Mouse (Mus musculus) MEL (cell line): ENCODE data around the gene Zfp598. TPM values are rescaled to one million over a fixed set of nuclear protein-coding genes. Genes with fewer than 3 reads are reported as not detected.
A peak's percentile ranks its signal among the peaks of the same experiment; 100 is the strongest.

Source experiments
- DNase-seq: peaks from one replicate; pipeline ENCODE4 v3.0.0; 2011; ENCODE audit warnings: low read depth, low spot score
- H3K27ac ChIP-seq: 2 replicates; pipeline ENCODE4 v1.5.1; 2012; ENCODE audit warnings: low read depth, mild to moderate bottlenecking, control low read depth, low read length, moderate library complexity; ENCODE audit not compliant: control insufficient read depth
- H3K27me3 ChIP-seq, 2 experiments: fragments of 150-350 bp in 1 of 2; sonication (generic) in 1 of 2; 2 replicates each; pipeline ENCODE4 v1.6.1; 2012; ENCODE audit warnings: low read length in 2 of 2, mild to moderate bottlenecking in 2 of 2, improper control_type of control experiment in 1 of 2, moderate library complexity in 1 of 2; ENCODE audit not compliant: insufficient read depth in 2 of 2, control insufficient read depth in 1 of 2
- H3K36me3 ChIP-seq, 2 experiments: 2 replicates each; pipeline ENCODE4 v1.6.1; 2012 to 2014; ENCODE audit warnings: low read length in 2 of 2, improper control_type of control experiment in 1 of 2, inconsistent platforms in 1 of 2, mild to moderate bottlenecking in 1 of 2; ENCODE audit not compliant: insufficient read depth in 2 of 2, control insufficient read depth in 1 of 2
- H3K4me1 ChIP-seq, 2 experiments: fragments of 150-350 bp in 1 of 2; sonication (generic) in 1 of 2; 2 replicates each; pipeline ENCODE4 v1.6.1; 2012; ENCODE audit warnings: low read length in 2 of 2, improper control_type of control experiment in 1 of 2, mild to moderate bottlenecking in 1 of 2; ENCODE audit not compliant: insufficient read depth in 2 of 2, control insufficient read depth in 1 of 2
- H3K4me3 ChIP-seq, 2 experiments: fragments of 150-350 bp in 1 of 2; sonication (generic) in 1 of 2; 2 replicates each; pipeline ENCODE4 v1.5.1; 2012; ENCODE audit warnings: low read depth in 2 of 2, low read length in 2 of 2, mild to moderate bottlenecking in 2 of 2, moderate library complexity in 2 of 2, control low read depth in 1 of 2, improper control_type of control experiment in 1 of 2; ENCODE audit not compliant: control insufficient read depth in 1 of 2, insufficient read depth in 1 of 2
- H3K79me2 ChIP-seq: 2 replicates; pipeline ENCODE4 v1.6.1; 2012; ENCODE audit warnings: mild to moderate bottlenecking, low read length, moderate library complexity; ENCODE audit not compliant: control insufficient read depth, poor library complexity, insufficient read depth
- H3K9ac ChIP-seq: 2 replicates; pipeline ENCODE4 v1.6.1; 2012; ENCODE audit warnings: low read depth, mild to moderate bottlenecking, control low read depth, low read length, moderate library complexity; ENCODE audit not compliant: control insufficient read depth, poor library complexity, severe bottlenecking
- H3K9me3 ChIP-seq: fragments of 150-350 bp; sonication (generic); replicated peaks from 2 replicates; pipeline ENCODE4 v1.6.1; 2012; ENCODE audit warnings: mild to moderate bottlenecking, low read length, improper control_type of control experiment, moderate library complexity; ENCODE audit not compliant: insufficient read depth
- BHLHE40 ChIP-seq: IDR thresholded peaks from 2 replicates; pipeline ENCODE4 v1.6.1; 2012; ENCODE audit warnings: low read depth, mild to moderate bottlenecking, inconsistent platforms, low read length, improper control_type of control experiment, borderline replicate concordance
- CHD1 ChIP-seq: IDR thresholded peaks from 2 replicates; pipeline ENCODE4 v1.6.1; 2012; ENCODE audit warnings: low read depth, mild to moderate bottlenecking, inconsistent platforms, low read length, improper control_type of control experiment
- CHD2 ChIP-seq: IDR thresholded peaks from 2 replicates; pipeline ENCODE4 v1.6.1; 2011; ENCODE audit warnings: low read length, improper control_type of control experiment
- CTCF ChIP-seq, 3 experiments: IDR thresholded peaks in 2 of 3; conservative IDR thresholded peaks in 1 of 3; 2 replicates each; pipeline ENCODE4 v1.5.1; 2011 to 2012; ENCODE audit warnings: low read length in 3 of 3, low read depth in 2 of 3, mild to moderate bottlenecking in 2 of 3, improper control_type of control experiment in 1 of 3, inconsistent platforms in 1 of 3, mixed read lengths in 1 of 3, moderate library complexity in 1 of 3; ENCODE audit not compliant: control insufficient read depth in 1 of 3, insufficient read depth in 1 of 3, poor library complexity in 1 of 3, severe bottlenecking in 1 of 3
- E2F4 ChIP-seq: IDR thresholded peaks from 2 replicates; pipeline ENCODE4 v1.6.1; 2011; ENCODE audit warnings: low read depth, low read length, improper control_type of control experiment, borderline replicate concordance
- ELF1 ChIP-seq: IDR thresholded peaks from 2 replicates; pipeline ENCODE4 v1.6.1; 2014; ENCODE audit warnings: low read depth, mild to moderate bottlenecking, inconsistent platforms, low read length, improper control_type of control experiment, moderate library complexity
- EP300 ChIP-seq, 2 experiments: IDR thresholded peaks; 2 replicates each; pipeline ENCODE4 v1.6.1; 2011; ENCODE audit warnings: improper control_type of control experiment in 2 of 2, low read length in 2 of 2, low read depth in 1 of 2, mild to moderate bottlenecking in 1 of 2
- ETS1 ChIP-seq: IDR thresholded peaks from 2 replicates; pipeline ENCODE4 v1.6.1; 2012; ENCODE audit warnings: low read depth, mild to moderate bottlenecking, inconsistent platforms, low read length, improper control_type of control experiment, moderate library complexity
- GABPA ChIP-seq: IDR thresholded peaks from 2 replicates; pipeline ENCODE4 v1.6.1; 2012; ENCODE audit warnings: low read depth, mild to moderate bottlenecking, inconsistent platforms, low read length, improper control_type of control experiment, moderate library complexity
- GATA1 ChIP-seq: IDR thresholded peaks from 2 replicates; pipeline ENCODE4 v1.6.1; 2011; ENCODE audit warnings: low read depth, low read length, improper control_type of control experiment
- HCFC1 ChIP-seq: IDR thresholded peaks from 2 replicates; pipeline ENCODE4 v1.6.1; 2012; ENCODE audit warnings: low read depth, mild to moderate bottlenecking, inconsistent platforms, low read length, improper control_type of control experiment, moderate library complexity
- JUND ChIP-seq: IDR thresholded peaks from 2 replicates; pipeline ENCODE4 v1.6.1; 2011; ENCODE audit warnings: low read depth, mild to moderate bottlenecking, improper control_type of control experiment, low read length
- MAFK ChIP-seq: IDR thresholded peaks from 2 replicates; pipeline ENCODE4 v1.6.1; 2011; ENCODE audit warnings: low read depth, mild to moderate bottlenecking, low read length, improper control_type of control experiment, borderline replicate concordance
- MAX ChIP-seq: IDR thresholded peaks from 2 replicates; pipeline ENCODE4 v1.6.1; 2011; ENCODE audit warnings: low read length, improper control_type of control experiment
- MAZ ChIP-seq: IDR thresholded peaks from 2 replicates; pipeline ENCODE4 v1.6.1; 2012; ENCODE audit warnings: low read depth, mild to moderate bottlenecking, inconsistent platforms, low read length, improper control_type of control experiment
- MXI1 ChIP-seq: IDR thresholded peaks from 2 replicates; pipeline ENCODE4 v1.6.1; 2011; ENCODE audit warnings: mild to moderate bottlenecking, low read depth, low read length, improper control_type of control experiment
- MYB ChIP-seq: IDR thresholded peaks from 2 replicates; pipeline ENCODE4 v1.6.1; 2011; ENCODE audit warnings: mild to moderate bottlenecking, low read depth, low read length, improper control_type of control experiment
- MYC ChIP-seq: IDR thresholded peaks from 2 replicates; pipeline ENCODE4 v1.6.1; 2011; ENCODE audit warnings: low read depth, mild to moderate bottlenecking, low read length, improper control_type of control experiment, moderate library complexity
- NELFE ChIP-seq: IDR thresholded peaks from 2 replicates; pipeline ENCODE4 v1.6.1; 2011; ENCODE audit warnings: low read depth, low read length, improper control_type of control experiment
- NRF1 ChIP-seq: IDR thresholded peaks from 2 replicates; pipeline ENCODE4 v1.6.1; 2014; ENCODE audit warnings: low read depth, mild to moderate bottlenecking, inconsistent platforms, low read length, improper control_type of control experiment, moderate library complexity; ENCODE audit not compliant: poor library complexity, insufficient read depth, severe bottlenecking
- POLR2A ChIP-seq, 2 experiments: IDR thresholded peaks; 2 replicates each; pipeline ENCODE4 v1.6.1; 2011 to 2012; ENCODE audit warnings: low read length in 2 of 2, mild to moderate bottlenecking in 2 of 2, control low read depth in 1 of 2, improper control_type of control experiment in 1 of 2, low read depth in 1 of 2, moderate library complexity in 1 of 2; ENCODE audit not compliant: control insufficient read depth in 1 of 2, insufficient read depth in 1 of 2, poor library complexity in 1 of 2
- POLR2AphosphoS2 ChIP-seq: IDR thresholded peaks from 2 replicates; pipeline ENCODE4 v1.6.1; 2011; ENCODE audit warnings: low read length, improper control_type of control experiment
- POLR2AphosphoS5 ChIP-seq: IDR thresholded peaks from 2 replicates; pipeline ENCODE4 v1.6.1; 2012; ENCODE audit warnings: low read depth, borderline replicate concordance, mild to moderate bottlenecking, inconsistent platforms, low read length, moderate library complexity, mixed read lengths
- RAD21 ChIP-seq: IDR thresholded peaks from 2 replicates; pipeline ENCODE4 v1.6.1; 2011; ENCODE audit warnings: mild to moderate bottlenecking, low read depth, low read length, improper control_type of control experiment
- RCOR1 ChIP-seq: IDR thresholded peaks from 2 replicates; pipeline ENCODE4 v1.6.1; 2012; ENCODE audit warnings: low read depth, mild to moderate bottlenecking, inconsistent platforms, low read length, improper control_type of control experiment
- SIN3A ChIP-seq: IDR thresholded peaks from 2 replicates; pipeline ENCODE4 v1.6.1; 2012; ENCODE audit warnings: low read length, improper control_type of control experiment, inconsistent platforms
- SMC3 ChIP-seq: IDR thresholded peaks from 2 replicates; pipeline ENCODE4 v1.6.1; 2011; ENCODE audit warnings: low read depth, low read length, improper control_type of control experiment
- TAL1 ChIP-seq: IDR thresholded peaks from 2 replicates; pipeline ENCODE4 v1.6.1; 2012; ENCODE audit warnings: mild to moderate bottlenecking, inconsistent platforms, low read length, moderate library complexity, mixed read lengths
- TBP ChIP-seq: IDR thresholded peaks from 2 replicates; pipeline ENCODE4 v1.8.0; 2011; ENCODE audit warnings: low read depth, low read length, improper control_type of control experiment
- TCF12 ChIP-seq: IDR thresholded peaks from 2 replicates; pipeline ENCODE4 v1.6.1; 2014; ENCODE audit warnings: low read depth, mild to moderate bottlenecking, inconsistent platforms, low read length, improper control_type of control experiment, moderate library complexity
- USF1 ChIP-seq: IDR thresholded peaks from 2 replicates; pipeline ENCODE4 v1.6.1; 2014; ENCODE audit warnings: low read depth, mild to moderate bottlenecking, inconsistent platforms, low read length, improper control_type of control experiment, moderate library complexity
- USF2 ChIP-seq, 2 experiments: IDR thresholded peaks; 2 replicates each; pipeline ENCODE4 v1.6.1; 2011 to 2012; ENCODE audit warnings: improper control_type of control experiment in 2 of 2, low read length in 2 of 2, borderline replicate concordance in 1 of 2, inconsistent platforms in 1 of 2, low read depth in 1 of 2, mild to moderate bottlenecking in 1 of 2; ENCODE audit not compliant: insufficient read depth in 1 of 2
- ZC3H11A ChIP-seq: IDR thresholded peaks from 2 replicates; pipeline ENCODE4 v1.6.1; 2012; ENCODE audit warnings: low read depth, mild to moderate bottlenecking, inconsistent platforms, low read length, improper control_type of control experiment
- ZKSCAN1 ChIP-seq: IDR thresholded peaks from 2 replicates; pipeline ENCODE4 v1.6.1; 2012; ENCODE audit warnings: low read depth, mild to moderate bottlenecking, inconsistent platforms, low read length, improper control_type of control experiment, moderate library complexity
- ZMIZ1 ChIP-seq: IDR thresholded peaks from 2 replicates; pipeline ENCODE4 v1.6.1; 2012; ENCODE audit warnings: low read depth, mild to moderate bottlenecking, inconsistent platforms, low read length, improper control_type of control experiment, moderate library complexity
- ZNF384 ChIP-seq: IDR thresholded peaks from 2 replicates; pipeline ENCODE4 v1.6.1; 2012; ENCODE audit warnings: low read depth, mild to moderate bottlenecking, inconsistent platforms, low read length, improper control_type of control experiment
- polyA plus RNA-seq, 2 experiments: library from polyadenylated mRNA; stranded (reverse) in 1 of 2; unstranded in 1 of 2; fragments of >175 nt in 1 of 2; fragments of >200 nt in 1 of 2; gene quantifications; 2 replicates each; pipeline versions ENCODE4 v1.2.1 to v1.2.4; 2012; ENCODE audit warnings: low replicate concordance in 2 of 2, low read depth in 1 of 2; ENCODE audit not compliant: insufficient read length in 2 of 2, insufficient read depth in 1 of 2, missing spikeins in 1 of 2
- total RNA-seq: library from RNA; depleted of rRNA; stranded (reverse); fragments of 300-350 nt; gene quantifications from 2 replicates; pipeline ENCODE4 v1.2.3, GENCODE M21; 2012

The Zfp598 gene
- total and polyA plus RNA-seq, 3 experiments = 22.2 to 80.4 (median 59.0) TPM

GRCm38 (mm10) chr17:24706982-24707800 is 37.7 kb downstream of the Zfp598 start, which contains the start of gene Tbl3:
TSS of gene Tbl3 (minus strand) at chr17:24707660.
- H3K9ac ChIP-seq = peak within 1 kb of the TSS; percentile 85
- no peaks in the 10 kb centered on the region for H3K9me3 ChIP-seq
- H3K27ac ChIP-seq = peak within 1 kb of the TSS; percentile 88
- peak within 1 kb of the TSS; percentile 89 to 100 for H3K4me3 ChIP-seq
- peaks cover 0 to 5% of the 10 kb centered on the region in 2 experiments; a peak in 2 of 4 replicates for H3K36me3 ChIP-seq
- H3K79me2 ChIP-seq = peaks cover 7% of the 10 kb centered on the region
- no peaks in the 10 kb centered on the region for H3K27me3 ChIP-seq
- H3K4me1 ChIP-seq = peaks cover 0 to 2% of the 10 kb centered on the region in 2 experiments; a peak in 1 of 4 replicates
- DNase-seq = peak; percentile 96
- TF ChIP-seq USF1 (no peak), ELF1 (peak; percentile 42), GABPA (peak; percentile 50; the same call in 1 of the 2 replicates), NELFE (peak; percentile 96), CTCF (IDR thresholded peaks at IDR 0.05 in 2 of 3, conservative IDR thresholded peaks at IDR 0.05 in 1 of 3; ENCODE audit: control insufficient read depth in 1 of 3, insufficient read depth in 1 of 3, low read depth in 2 of 3, low read length in 3 of 3, poor library complexity in 1 of 3, severe bottlenecking in 1 of 3) (no peak), MYB (peak; percentile 26; the same call in 1 of the 2 replicates), MXI1 (peak; percentile 98), E2F4 (no peak), USF2 (IDR thresholded peaks at IDR 0.05; ENCODE audit: borderline replicate concordance in 1 of 2, insufficient read depth in 1 of 2, low read depth in 1 of 2, low read length in 2 of 2) (no peak), EP300 (IDR thresholded peaks at IDR 0.05; ENCODE audit: low read depth in 1 of 2, low read length in 2 of 2) (peak; percentile 72 to 78), CHD1 (no peak), BHLHE40 (0 out of 2 replicates have a peak, but pooled peaks have one; percentile 7), ZKSCAN1 (no peak), SMC3 (no peak), MYC (peak; percentile 69), GATA1 (peak; percentile 79), ZNF384 (no peak), TAL1 (peak; percentile 87), MAZ (peak; percentile 70; the same call in 1 of the 2 replicates), ETS1 (peak; percentile 70), ZMIZ1 (peak; percentile 79), CHD2 (no peak), JUND (no peak), RCOR1 (peak; percentile 59; the same call in 1 of the 2 replicates), POLR2AphosphoS5 (no peak), TBP (peak; percentile 79), POLR2A (IDR thresholded peaks at IDR 0.05; ENCODE audit: control insufficient read depth in 1 of 2, insufficient read depth in 1 of 2, low read depth in 1 of 2, low read length in 2 of 2, poor library complexity in 1 of 2) (peak; percentile 68 to 89; a peak in 3 of 4 replicates), MAFK (no peak), NRF1 (peak; percentile 47; the same call in 1 of the 2 replicates), TCF12 (peak; percentile 72), POLR2AphosphoS2 (peak; percentile 87), RAD21 (no peak), MAX (peak; percentile 89), SIN3A (peak; percentile 97), ZC3H11A (no peak), HCFC1 (peak; percentile 92)
